Mouse (Mus musculus): ENCODE measurements around the gene Olfr1076. TPM values are rescaled to one million over a fixed set of nuclear protein-coding genes. Genes with fewer than 3 reads are reported as not detected.
A peak's percentile ranks its signal among the peaks of the same experiment; 100 is the strongest.
"Not testable (repeated sequence)": the region's sequence is repeated elsewhere in the genome, so short reads cannot be mapped to it uniquely, and the experiment has no call there.

Olfr1076 gene
- not detected in 2 replicates for polyA plus RNA-seq (2011; ENCODE audit: insufficient read length, low read depth, missing spikeins)

GRCm38 (mm10) chr2:86508161-86508560 lies at the start of gene Olfr1076:
Gene Olfr1076 (plus strand): TSS chr2:86508461.
- Histone ChIP-seq H3K4me3 (ENCODE audit: insufficient read depth, low read length) (no peak within 1 kb of the TSS), H3K27ac (ENCODE audit: insufficient read depth, low read length) (no peak within 1 kb of the TSS), H3K4me1 (ENCODE audit: control insufficient read depth, insufficient read depth, low read length) (no peaks in the 10 kb centered on the region)
- TF ChIP-seq POLR2A (IDR thresholded peaks at IDR 0.05; ENCODE audit: low read depth, low read length) = no peak
- no peak for TF ChIP-seq CTCF (IDR thresholded peaks at IDR 0.05; ENCODE audit: borderline replicate concordance, insufficient read depth, low read length)

DNA sequence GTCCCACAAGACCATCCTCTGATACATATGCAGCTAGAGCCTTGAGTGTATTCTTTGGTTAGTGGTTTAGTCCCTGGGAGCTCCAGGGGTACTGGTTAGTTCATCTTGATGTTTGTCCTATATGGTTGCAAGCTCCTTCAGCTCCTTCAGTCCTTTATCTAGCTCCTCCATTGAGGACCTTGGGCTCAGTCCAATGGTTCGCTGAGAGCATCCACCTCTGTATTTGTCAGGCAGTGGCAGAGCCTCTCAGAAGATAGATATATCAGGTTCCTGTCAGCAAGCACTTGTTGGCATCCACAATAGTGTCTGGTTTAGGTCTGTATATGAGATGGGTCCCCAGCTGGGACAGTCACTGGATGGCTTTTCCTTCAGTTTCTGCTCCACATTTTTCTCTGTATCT lies 47.8 kb upstream of the Olfr1076 start:
- H3K4me1 ChIP-seq (ENCODE audit: control insufficient read depth, insufficient read depth, low read length) = no peaks in the 10 kb centered on the region
- H3K4me3 ChIP-seq (ENCODE audit: insufficient read depth, low read length) = no peak overlapping the region
- no peak overlapping the region for H3K27ac ChIP-seq (ENCODE audit: insufficient read depth, low read length)
- TF ChIP-seq CTCF (IDR thresholded peaks at IDR 0.05; ENCODE audit: borderline replicate concordance, insufficient read depth, low read length) (no peak), POLR2A (IDR thresholded peaks at IDR 0.05; ENCODE audit: low read depth, low read length) (no peak)

DNA sequence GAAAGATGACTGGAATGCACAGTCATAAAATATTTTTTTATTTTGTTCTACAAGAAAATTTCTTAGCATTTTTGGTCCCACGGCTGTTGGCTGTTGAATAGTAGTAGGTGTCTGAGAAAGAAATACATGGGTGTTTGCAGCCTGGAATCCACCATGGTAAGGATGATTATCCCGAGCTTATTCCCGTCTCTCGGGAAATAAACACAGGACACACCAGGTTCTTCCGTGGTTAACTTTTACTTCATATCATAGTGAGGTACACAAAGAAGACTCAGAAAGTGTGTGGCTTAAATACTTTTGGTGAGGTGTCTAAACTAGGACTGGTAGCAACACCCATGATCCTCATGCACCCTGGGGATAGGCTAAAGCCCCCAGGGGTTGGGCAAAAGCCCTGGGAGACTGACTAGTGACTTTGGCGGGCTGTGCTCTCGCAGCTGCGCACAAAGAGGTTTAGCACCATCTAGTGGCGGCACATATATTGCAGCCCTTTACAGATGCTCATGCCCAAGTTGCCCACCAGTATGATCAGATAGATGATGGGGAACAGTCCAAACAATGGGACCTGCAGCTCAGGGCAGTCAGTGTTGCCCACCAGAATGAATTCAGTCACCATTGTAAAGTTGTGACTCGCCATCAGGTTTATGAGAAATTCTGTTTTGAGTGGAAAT lies 43.7 kb upstream of the Olfr1076 start:
- H3K4me1 ChIP-seq (ENCODE audit: control insufficient read depth, insufficient read depth, low read length) = no peaks in the 10 kb centered on the region
- TF ChIP-seq POLR2A (IDR thresholded peaks at IDR 0.05; ENCODE audit: low read depth, low read length) (no peak), CTCF (IDR thresholded peaks at IDR 0.05; ENCODE audit: borderline replicate concordance, insufficient read depth, low read length) (peak; percentile 46; the same call in 1 of the 2 replicates)
- H3K4me3 ChIP-seq (ENCODE audit: insufficient read depth, low read length) = no peak overlapping the region
- no peak overlapping the region for H3K27ac ChIP-seq (ENCODE audit: insufficient read depth, low read length)

DNA sequence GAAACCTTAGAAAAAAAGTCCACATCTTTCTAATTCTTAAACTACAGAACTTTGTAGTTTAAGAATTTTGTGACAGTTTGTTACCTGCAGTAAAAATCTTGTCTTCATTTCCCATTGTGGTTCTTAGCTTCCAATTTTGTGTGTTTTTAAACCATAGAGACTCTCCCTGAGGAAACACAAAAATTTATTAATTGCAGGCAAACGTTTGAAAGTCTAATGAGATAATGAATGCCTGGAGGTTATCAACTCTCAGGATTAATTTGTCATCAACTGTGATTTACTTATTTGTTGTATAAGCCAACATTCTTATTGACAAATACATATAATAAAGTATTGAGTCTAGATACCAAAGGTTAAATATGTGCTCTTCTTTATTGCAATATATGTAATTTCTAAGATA lies 21.0 kb upstream of the Olfr1076 start, which contains the start of gene Olfr228:
TSS of gene Olfr228 (minus strand) at position 101 of the 400 bp plus-strand sequence.
- Histone ChIP-seq H3K4me3 (ENCODE audit: insufficient read depth, low read length) (no peak within 1 kb of the TSS), H3K27ac (ENCODE audit: insufficient read depth, low read length) (no peak within 1 kb of the TSS), H3K4me1 (ENCODE audit: control insufficient read depth, insufficient read depth, low read length) (no peaks in the 10 kb centered on the region)
- no peak for TF ChIP-seq POLR2A (IDR thresholded peaks at IDR 0.05; ENCODE audit: low read depth, low read length)
- TF ChIP-seq CTCF (IDR thresholded peaks at IDR 0.05; ENCODE audit: borderline replicate concordance, insufficient read depth, low read length) = no peak

GRCm38 (mm10) chr2:86530991-86531390 lies 22.7 kb downstream of the Olfr1076 start:
- TF ChIP-seq CTCF (IDR thresholded peaks at IDR 0.05; ENCODE audit: borderline replicate concordance, insufficient read depth, low read length) = no peak
- TF ChIP-seq POLR2A (IDR thresholded peaks at IDR 0.05; ENCODE audit: low read depth, low read length) = no peak
- Histone ChIP-seq H3K27ac (ENCODE audit: insufficient read depth, low read length) (no peak overlapping the region), H3K4me1 (ENCODE audit: control insufficient read depth, insufficient read depth, low read length) (no peaks in the 10 kb centered on the region), H3K4me3 (ENCODE audit: insufficient read depth, low read length) (no peak overlapping the region)

DNA sequence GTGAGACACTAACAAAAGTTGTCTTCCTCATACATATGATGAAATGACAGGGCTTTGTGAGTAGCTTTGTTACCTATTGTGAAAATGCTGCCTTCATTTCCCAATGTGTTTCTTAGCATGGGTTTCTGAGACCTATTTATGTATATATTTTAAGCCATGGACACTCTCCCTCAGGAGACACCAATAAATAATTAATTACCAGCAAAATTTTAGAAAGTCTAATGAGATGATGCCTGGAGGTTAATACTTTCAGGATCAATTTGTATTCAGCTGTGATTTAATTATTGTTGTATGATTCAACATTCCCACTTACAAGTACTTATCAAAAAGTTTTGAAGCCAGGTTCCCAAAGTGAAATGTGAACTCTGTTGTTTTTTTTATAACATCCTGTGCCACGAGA lies 34.1 kb downstream of the Olfr1076 start, which contains the start of gene Olfr1079:
TSS of gene Olfr1079 (minus strand) at position 101 of the 400 bp plus-strand sequence.
- no peaks in the 10 kb centered on the region for H3K4me1 ChIP-seq (ENCODE audit: control insufficient read depth, insufficient read depth, low read length)
- H3K4me3 ChIP-seq (ENCODE audit: insufficient read depth, low read length) = no peak within 1 kb of the TSS
- TF ChIP-seq POLR2A (IDR thresholded peaks at IDR 0.05; ENCODE audit: low read depth, low read length) (no peak), CTCF (IDR thresholded peaks at IDR 0.05; ENCODE audit: borderline replicate concordance, insufficient read depth, low read length) (no peak)
- no peak within 1 kb of the TSS for H3K27ac ChIP-seq (ENCODE audit: insufficient read depth, low read length)

- H3K4me3 ChIP-seq (ENCODE audit: insufficient read depth, low read length); H3K27ac ChIP-seq (ENCODE audit: insufficient read depth, low read length); H3K4me1 ChIP-seq (ENCODE audit: control insufficient read depth, insufficient read depth, low read length): not testable (repeated sequence)
Measured at GRCm38 (mm10) chr2:86558135-86558534, 49.9 kb downstream of the Olfr1076 start, which contains the start of gene Olfr1080. Gene Olfr1080 (minus strand): TSS chr2:86558235.

Other genes with a start within 250 kb of the Olfr1076 start
- not detected in 2 replicates for gene Olfr1051, start 229.4 kb upstream of the Olfr1076 start, polyA plus RNA-seq (2011; ENCODE audit: insufficient read length, low read depth, missing spikeins)
- not detected in 2 replicates for gene Olfr1052, start 216.0 kb upstream of the Olfr1076 start, polyA plus RNA-seq (2011; ENCODE audit: insufficient read length, low read depth, missing spikeins)
- gene Olfr1053, start 193.2 kb upstream of the Olfr1076 start, polyA plus RNA-seq (2011; ENCODE audit: insufficient read length, low read depth, missing spikeins) = not detected in 2 replicates
- not detected in 2 replicates for gene Olfr1054, start 173.0 kb upstream of the Olfr1076 start, polyA plus RNA-seq (2011; ENCODE audit: insufficient read length, low read depth, missing spikeins)
- not detected in 2 replicates for gene Olfr1055, start 158.2 kb upstream of the Olfr1076 start, polyA plus RNA-seq (2011; ENCODE audit: insufficient read length, low read depth, missing spikeins)
- not detected in 2 replicates for gene Olfr1056, start 146.0 kb upstream of the Olfr1076 start, polyA plus RNA-seq (2011; ENCODE audit: insufficient read length, low read depth, missing spikeins)
- gene Olfr1057, start 130.1 kb upstream of the Olfr1076 start, polyA plus RNA-seq (2011; ENCODE audit: insufficient read length, low read depth, missing spikeins) = not detected in 2 replicates
- not detected in 2 replicates for gene Olfr1058, start 119.9 kb upstream of the Olfr1076 start, polyA plus RNA-seq (2011; ENCODE audit: insufficient read length, low read depth, missing spikeins)
- not detected in 2 replicates for gene Olfr1061, start 94.4 kb upstream of the Olfr1076 start, polyA plus RNA-seq (2011; ENCODE audit: insufficient read length, low read depth, missing spikeins)
- gene Olfr1062, start 81.7 kb upstream of the Olfr1076 start, polyA plus RNA-seq (2011; ENCODE audit: insufficient read length, low read depth, missing spikeins) = not detected in 2 replicates
- not detected in 2 replicates for gene Olfr1065, start 57.9 kb upstream of the Olfr1076 start, polyA plus RNA-seq (2011; ENCODE audit: insufficient read length, low read depth, missing spikeins)
- not detected in 2 replicates for gene Olfr1066, start 52.2 kb upstream of the Olfr1076 start, polyA plus RNA-seq (2011; ENCODE audit: insufficient read length, low read depth, missing spikeins)
- gene Olfr228, start 21.1 kb upstream of the Olfr1076 start, polyA plus RNA-seq (2011; ENCODE audit: insufficient read length, low read depth, missing spikeins) = not detected in 2 replicates
- not detected in 2 replicates for gene Olfr1079, start 34.0 kb downstream of the Olfr1076 start, polyA plus RNA-seq (2011; ENCODE audit: insufficient read length, low read depth, missing spikeins)
- gene Olfr1080, start 49.8 kb downstream of the Olfr1076 start, polyA plus RNA-seq (2011; ENCODE audit: insufficient read length, low read depth, missing spikeins) = not detected in 2 replicates
- gene Olfr1082, start 90.5 kb downstream of the Olfr1076 start, polyA plus RNA-seq (2011; ENCODE audit: insufficient read length, low read depth, missing spikeins) = not detected in 2 replicates
- gene Olfr1084, start 131.3 kb downstream of the Olfr1076 start, polyA plus RNA-seq (2011; ENCODE audit: insufficient read length, low read depth, missing spikeins) = not detected in 2 replicates
- gene Olfr1085, start 153.6 kb downstream of the Olfr1076 start, polyA plus RNA-seq (2011; ENCODE audit: insufficient read length, low read depth, missing spikeins) = not detected in 2 replicates
- gene Olfr1086, start 171.6 kb downstream of the Olfr1076 start, polyA plus RNA-seq (2011; ENCODE audit: insufficient read length, low read depth, missing spikeins) = not detected in 2 replicates
- gene Olfr1087, start 189.9 kb downstream of the Olfr1076 start, polyA plus RNA-seq (2011; ENCODE audit: insufficient read length, low read depth, missing spikeins) = not detected in 2 replicates
- gene Olfr1089, start 225.2 kb downstream of the Olfr1076 start, polyA plus RNA-seq (2011; ENCODE audit: insufficient read length, low read depth, missing spikeins) = not detected in 2 replicates

Data from embryonic fibroblast, embryonic 13.5 days (primary cell).